In the genomic region with DNA sequence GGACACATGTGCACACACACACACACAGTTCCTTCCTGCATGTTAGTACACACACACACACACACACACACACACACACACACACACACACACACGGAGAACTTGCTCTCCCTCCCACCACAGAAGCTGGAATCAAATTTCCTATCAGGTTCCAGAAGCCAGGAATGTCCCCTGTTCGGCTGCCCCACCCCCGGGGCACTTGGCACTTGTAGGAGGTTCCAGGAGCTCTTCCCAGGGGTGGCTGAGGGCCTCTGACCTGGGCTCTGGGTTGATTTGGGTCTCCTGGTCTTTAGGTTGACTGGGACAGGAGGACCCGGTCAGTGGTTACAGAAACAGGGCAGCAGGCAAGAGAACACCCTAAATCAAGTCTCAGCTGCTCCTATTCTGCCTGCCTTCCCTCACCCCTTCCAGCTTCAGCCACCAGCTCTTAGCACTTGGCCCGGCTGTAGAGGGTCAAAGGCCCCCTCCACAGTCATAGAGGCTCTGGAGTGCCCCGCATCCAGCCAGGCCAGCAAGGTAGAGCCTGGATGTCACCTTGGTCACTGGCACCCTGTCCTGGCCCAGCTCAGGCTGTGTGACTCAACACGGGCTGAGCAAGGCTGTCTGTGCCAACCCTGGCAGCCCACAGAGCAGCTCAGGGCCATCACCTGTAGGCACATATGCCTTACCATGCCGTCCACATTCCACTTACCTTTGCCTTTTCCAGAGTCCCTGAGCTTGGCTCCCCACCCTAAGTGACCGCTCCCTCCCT, we compare ENCODE assay signal across 8 mouse cellular contexts. TPM values are rescaled to one million over a fixed set of nuclear protein-coding genes. Genes with fewer than 3 reads are reported as not detected.
DNase-seq lines count a peak whose midpoint lies in the region; ATAC-seq and TF ChIP-seq lines count a peak whose summit lies in the region.

No protein-coding gene starts in this region.

- no peak for ATAC-seq in activated CD4-positive, CD25-positive, alpha-beta regulatory T cell, adult 4 months
- no peak for ATAC-seq in megakaryocyte progenitor cell, adult 5-6 weeks (replicated peaks; ENCODE audit: poor library complexity)

- DNase-seq in adrenal gland, postnatal 10 days: peak; percentile 78
- peak; percentile 64 to 81 for DNase-seq in heart, adult 2 months
- peak; percentile 73 to 76 for DNase-seq in kidney, adult 8-10 months
- peak; percentile 70 for DNase-seq in lung, postnatal 25 days (ENCODE audit: low spot score)
- DNase-seq in c-Kit-positive CD71-positive TER-119-positive erythroid progenitor cells, embryonic 14.5 days (ENCODE audit: low spot score): no peak

- no peaks in the 10 kb centered on the region for H3K79me3 ChIP-seq in C2C12 (ENCODE audit: low read depth)

- peaks cover 24% of the 10 kb centered on the region for H3K4me1 ChIP-seq in heart, adult 2 months (ENCODE audit: control insufficient read depth, insufficient read depth, low read length)

- intact Hi-C loops in heart, adult 2 months (cut with DNase I): no loop called here

- H3K79me2 ChIP-seq in C2C12 (ENCODE audit: control insufficient read depth, insufficient read depth): peaks cover 30% of the 10 kb centered on the region
- H3K79me2 ChIP-seq in heart, adult 2 months (replicated peaks; ENCODE audit: control insufficient read depth, insufficient read depth, low read length): no peaks in the 10 kb centered on the region

- H3ac ChIP-seq in C2C12 (ENCODE audit: control insufficient read depth, insufficient read length, low read depth): peak overlapping the region; percentile 82

- peak overlapping the region; percentile 92 for H3K27ac ChIP-seq in heart, adult 2 months

- peak overlapping the region; percentile 95 for H3K9ac ChIP-seq in heart, adult 2 months (ENCODE audit: low read depth, low read length)

- H3K27me3 ChIP-seq in C2C12 (ENCODE audit: control insufficient read depth, insufficient read depth, insufficient read length): no peaks in the 10 kb centered on the region
- no peaks in the 10 kb centered on the region for H3K27me3 ChIP-seq in heart, adult 2 months (ENCODE audit: control insufficient read depth, insufficient read depth, low read length)

- 39% methylated on average over 9 of the region's 9 CpGs for WGBS in heart, adult 2 months

- no peak overlapping the region for H3K4me3 ChIP-seq in C2C12 (ENCODE audit: insufficient read depth, poor library complexity, severe bottlenecking)
- H3K4me3 ChIP-seq in heart, adult 2 months: no peak overlapping the region

- H3K36me3 ChIP-seq in C2C12 (ENCODE audit: control insufficient read depth, insufficient read depth): no peaks in the 10 kb centered on the region
- H3K36me3 ChIP-seq in heart, adult 2 months (ENCODE audit: control insufficient read depth, insufficient read depth, low read length): peaks cover 10% of the 10 kb centered on the region

- no peak for TF ChIP-seq POLR2A in heart, adult 2 months (IDR thresholded peaks at IDR 0.05; ENCODE audit: insufficient read depth, low read depth, low read length)

- peak; percentile 33; the same call in 1 of the 2 replicates for TF ChIP-seq EP300 in heart, adult 2 months (IDR thresholded peaks at IDR 0.05; ENCODE audit: insufficient read depth, low read depth, low read length)

- no peak for TF ChIP-seq CTCF in C2C12 (IDR thresholded peaks at IDR 0.05; ENCODE audit: control insufficient read depth, insufficient read depth, insufficient read length)
- TF ChIP-seq CTCF in heart, adult 2 months (IDR thresholded peaks at IDR 0.05): no peak

TF ChIP-seq in C2C12, 6 proteins besides CTCF, POLR2A, EP300 and RAD21:
- TF ChIP-seq MAX (IDR thresholded peaks at IDR 0.05): no peak
- no peak for TF ChIP-seq CEBPB (IDR thresholded peaks at IDR 0.05; ENCODE audit: low read depth)
- TF ChIP-seq USF1 (IDR thresholded peaks at IDR 0.05; ENCODE audit: low read depth): no peak
- no peak for TF ChIP-seq MYOG (IDR thresholded peaks at IDR 0.05; ENCODE audit: control insufficient read depth, extremely low read depth, insufficient read length)
- no peak for TF ChIP-seq MYOD1 (IDR thresholded peaks at IDR 0.05; ENCODE audit: control insufficient read depth, insufficient read length, low read depth)
- TF ChIP-seq FOSL1 (IDR thresholded peaks at IDR 0.05; ENCODE audit: insufficient read depth, low read length, poor library complexity, severe bottlenecking): no peak

RNA-seq across cellular contexts. Expression of gene Tns1, which starts 55.0 kb away (rescaled TPM):
- polyA plus RNA-seq in C2C12 (2012; fragmentation: generic; extraction: Trizol): 118 TPM
- total RNA-seq in adrenal gland, postnatal 10 days (2021): 100 to 1,000 TPM; 284 to 309 TPM
- total RNA-seq in heart, adult 2 months (2021): 100 to 1,000 TPM; 629 to 748 TPM
- 329 and 365 TPM in 2 replicates for polyA plus RNA-seq in heart, adult 2 months (2012; rRNA removed)
- polyA plus RNA-seq in activated CD4-positive, CD25-positive, alpha-beta regulatory T cell, adult 4 months (2017; shearing (Covaris generic)): 10 to 100 TPM; 21.7 to 23.3 TPM
- total RNA-seq in megakaryocyte progenitor cell, adult 5-6 weeks (2015): 12.4 and 15.4 TPM in 2 replicates
- total RNA-seq in megakaryocyte progenitor cell, adult 5-6 weeks (2017): 3.1 and 9.7 TPM in 2 replicates

RNA-seq across cellular contexts. Expression of gene Rufy4, which starts 56.1 kb away (rescaled TPM):
- polyA plus RNA-seq in C2C12 (2012; fragmentation: generic; extraction: Trizol): 0.05 TPM
- 1 to 10 TPM; 3.4 to 4.3 TPM for total RNA-seq in adrenal gland, postnatal 10 days (2021)
- 1 to 10 TPM; 1.1 to 1.2 TPM for total RNA-seq in heart, adult 2 months (2021)
- 0.59 and 1.0 TPM in 2 replicates for polyA plus RNA-seq in heart, adult 2 months (2012; rRNA removed)
- not detected for polyA plus RNA-seq in activated CD4-positive, CD25-positive, alpha-beta regulatory T cell, adult 4 months (2017; shearing (Covaris generic))
- total RNA-seq in megakaryocyte progenitor cell, adult 5-6 weeks (2015): 0.37 and 0.72 TPM in 2 replicates
- 0.54 and 0.68 TPM in 2 replicates for total RNA-seq in megakaryocyte progenitor cell, adult 5-6 weeks (2017)

Comparison
In these comparisons a context has a peak if more than half of its experiments do, and no peak if none do; other contexts are left out.
1. RNA of gene Tns1, which starts 55.0 kb away (total RNA-seq): 629 to 748 TPM in heart, adult 2 months and 284 to 309 TPM in adrenal gland, postnatal 10 days; 3.1 to 15.4 TPM in megakaryocyte progenitor cell, adult 5-6 weeks; every median in the first group is over 10 times any median in the second.